Mouse (Mus musculus) liver, adult 2 months (tissue): Measurements from ENCODE around the gene Cerk.

Experiments used
- CTCF ChIP-seq: fragments of 200-500 bp; IDR thresholded peaks from 2 replicates; pipeline ENCODE4 v1.5.1; 2011; ENCODE audit warnings: low read depth, low read length, control low read depth
- POLR2A ChIP-seq: fragments of 200-500 bp; IDR thresholded peaks from 2 replicates; pipeline ENCODE4 v1.6.1; 2011; ENCODE audit warnings: low read length, control low read depth; ENCODE audit not compliant: insufficient read depth; ENCODE audit errors: extremely low read depth

DNA sequence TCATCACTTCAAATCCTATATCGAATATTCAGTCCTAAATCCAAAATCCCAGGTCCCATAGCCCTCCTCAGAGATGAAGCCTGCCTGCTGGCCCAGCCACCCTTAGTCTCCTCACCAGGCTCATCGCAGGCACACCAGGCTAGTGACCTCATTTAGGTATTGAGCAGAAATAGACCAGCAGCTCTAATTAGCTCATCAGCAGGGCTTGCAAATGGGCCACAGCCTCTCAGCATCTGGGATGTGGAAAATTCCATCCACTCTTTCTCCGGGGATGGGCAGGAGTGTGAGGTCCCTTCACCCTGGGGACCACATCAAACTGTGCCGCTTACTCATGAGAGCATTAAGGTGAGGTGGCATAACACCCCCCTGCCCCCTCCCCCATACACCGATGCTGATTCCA is 13.1 kb upstream of the Cerk start:
- TF ChIP-seq CTCF (no peak), POLR2A (no peak)
